Mouse (Mus musculus) neutrophil, adult 5-6 weeks (primary cell): ENCODE results near the gene Notch1. TPM values are rescaled to one million over a fixed set of nuclear protein-coding genes. Genes with fewer than 3 reads are reported as not detected.
A peak's percentile ranks its signal among the peaks of the same experiment; 100 is the strongest.

Source experiments
- ATAC-seq: fragments of 151-379, 151-347 bp; 2 replicates; pipeline ENCODE4 v1.8.0; 2017; ENCODE audit warnings: mild to moderate bottlenecking, moderate TSS enrichment; ENCODE audit not compliant: insufficient number of reproducible peaks, poor library complexity, low FRiP score, severe bottlenecking; ENCODE audit errors: extremely low read depth
- total RNA-seq: library from RNA; stranded (forward); fragments of 200-1000 nt; gene quantifications from 2 replicates; pipeline ENCODE4 v1.2.3, GENCODE M21; 2017

The Notch1 gene
- total RNA-seq, 1 experiment from 2014 or later, result 48.8 TPM

DNA sequence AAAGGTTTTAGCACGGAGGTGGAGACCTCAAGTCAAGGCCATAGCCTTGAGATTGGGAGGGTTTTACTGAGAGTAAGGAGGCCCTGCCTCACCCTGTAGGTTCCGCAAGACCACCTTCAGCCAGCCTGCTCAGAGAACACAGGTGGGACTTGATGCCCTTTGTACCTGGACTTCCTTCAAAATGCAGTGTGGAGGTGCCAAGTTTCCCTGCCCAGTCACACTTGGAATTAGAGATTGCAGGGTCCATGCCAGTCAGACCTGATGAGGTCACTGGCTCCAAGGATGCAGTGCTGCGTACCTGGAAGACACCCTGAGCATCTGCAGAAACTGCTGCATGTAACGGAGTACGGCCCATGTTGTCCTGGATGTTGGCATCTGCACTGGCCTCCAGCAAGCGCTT lies 53.1 kb downstream of the Notch1 start:
- no peak for ATAC-seq

DNA sequence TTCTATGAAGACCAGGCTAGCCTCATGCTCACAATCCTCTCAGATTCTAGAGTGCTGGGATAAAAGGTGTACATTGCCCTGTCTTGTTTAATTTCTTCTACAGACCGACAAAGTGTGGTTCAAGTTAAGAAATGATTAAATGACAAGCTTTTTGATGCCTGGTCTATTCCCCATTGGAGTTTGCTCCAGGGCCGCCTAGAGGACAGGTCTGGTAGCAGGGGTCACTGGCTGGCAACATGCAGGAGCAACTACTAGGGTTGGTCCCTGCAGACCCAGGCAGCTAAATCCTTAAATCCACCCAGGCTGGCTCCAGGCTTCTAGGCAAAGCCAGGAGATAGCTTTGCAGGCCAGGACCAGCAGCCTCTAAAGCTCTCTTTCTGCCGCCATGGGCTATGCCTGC lies 53.5 kb downstream of the Notch1 start:
- no peak for ATAC-seq

DNA sequence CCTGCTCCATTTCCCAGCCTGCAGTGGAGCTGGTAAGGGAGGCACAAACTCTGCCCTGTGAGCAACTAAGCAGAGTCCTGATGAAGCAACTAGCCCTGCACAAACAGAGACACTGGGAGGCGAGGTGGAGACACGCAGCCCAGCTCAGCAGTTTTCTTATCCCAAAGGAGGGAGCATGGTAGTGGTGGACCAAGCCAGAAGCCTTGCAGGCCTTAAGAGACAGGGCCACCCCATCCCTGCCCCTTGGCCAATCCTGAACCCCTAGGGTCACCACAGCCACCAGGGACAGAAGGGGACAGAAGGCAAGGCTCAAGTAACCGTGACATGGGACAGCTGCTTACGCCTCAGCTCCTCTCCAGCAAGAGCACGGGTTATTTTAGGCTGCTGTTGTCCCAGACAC lies 54.8 kb downstream of the Notch1 start:
- ATAC-seq, result no peak

GRCm38 (mm10) chr2:26460837-26461236 lies 55.6 kb downstream of the Notch1 start:
- no peak for ATAC-seq

GRCm38 (mm10) chr2:26460097-26460646 lies 56.3 kb downstream of the Notch1 start:
- ATAC-seq, result no peak

DNA sequence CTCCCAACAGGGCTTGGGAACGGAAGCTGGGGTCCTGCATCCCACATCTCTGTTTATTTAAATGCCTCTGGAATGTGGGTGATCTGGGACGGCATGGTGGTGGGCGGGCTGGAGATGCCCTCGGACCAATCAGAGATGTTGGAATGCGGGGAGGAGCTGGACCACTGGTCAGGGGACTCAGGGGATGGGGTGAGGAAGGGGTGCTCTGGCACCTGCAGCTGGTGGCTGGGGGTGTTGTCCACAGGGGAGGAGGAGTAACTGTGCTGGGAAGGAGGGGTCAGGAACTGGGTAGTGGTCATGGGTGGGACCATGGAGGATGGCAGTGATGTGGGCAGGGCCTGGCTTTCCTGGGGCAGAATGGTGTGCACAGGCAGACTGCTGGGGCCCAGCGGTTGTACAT lies 57.0 kb downstream of the Notch1 start:
- ATAC-seq, result no peak

GRCm38 (mm10) chr2:26458402-26459124 lies 57.9 kb downstream of the Notch1 start:
- no peak for ATAC-seq

- peak; percentile 13; the same call in 1 of the 2 replicates for ATAC-seq
These were observed 67.1 kb downstream of the Notch1 start for GRCm38 (mm10) chr2:26449121-26450060.

DNA sequence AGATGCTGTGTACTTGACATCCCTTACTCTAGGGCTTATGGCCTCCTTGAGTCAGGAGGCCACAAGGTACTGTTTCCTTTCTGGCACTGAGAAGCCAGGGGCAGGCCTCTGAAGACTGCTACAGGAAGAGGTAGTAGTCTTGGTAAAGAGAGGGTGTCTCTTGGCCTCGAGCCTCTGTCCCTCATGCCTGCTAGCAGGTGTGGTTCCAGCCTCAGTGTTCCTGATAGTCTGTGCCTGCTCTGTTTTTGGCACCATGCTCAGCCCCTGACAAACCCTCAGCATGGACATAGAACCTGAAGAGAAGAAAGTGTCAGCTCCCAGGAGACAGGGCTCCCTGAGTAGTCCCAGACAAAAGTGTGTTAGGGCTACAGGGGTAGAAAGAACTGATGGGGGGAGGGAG lies 69.0 kb downstream of the Notch1 start:
- ATAC-seq, result no peak

GRCm38 (mm10) chr2:26446671-26447070 lies 69.8 kb downstream of the Notch1 start:
- no peak for ATAC-seq

GRCm38 (mm10) chr2:26445666-26446445 lies 70.6 kb downstream of the Notch1 start:
- peak; percentile 45 for ATAC-seq

GRCm38 (mm10) chr2:26444946-26445665 lies 71.4 kb downstream of the Notch1 start, which contains the start of gene Sec16a:
TSS of gene Sec16a (minus strand) at chr2:26445216.
- peak; percentile 81 for ATAC-seq

DNA sequence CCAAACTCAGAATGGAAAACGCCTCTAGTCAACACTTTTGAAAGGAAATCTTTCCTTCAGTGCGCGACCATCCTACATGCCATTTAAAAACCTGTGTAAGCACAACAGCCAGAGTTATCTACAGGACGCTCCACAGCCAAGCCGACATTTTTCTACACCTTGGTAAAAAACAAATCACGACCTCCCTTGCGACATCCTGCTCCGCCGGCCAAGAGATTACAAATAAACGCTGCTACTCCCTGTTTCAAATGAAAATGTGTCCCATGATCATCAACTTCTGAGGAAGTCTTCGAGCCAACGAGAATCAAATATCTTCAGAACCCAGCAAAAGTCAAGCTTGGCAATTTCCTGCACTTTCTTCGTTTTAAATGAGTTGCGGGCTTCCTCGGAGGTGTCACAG lies 72.1 kb downstream of the Notch1 start:
- ATAC-seq, result no peak

DNA sequence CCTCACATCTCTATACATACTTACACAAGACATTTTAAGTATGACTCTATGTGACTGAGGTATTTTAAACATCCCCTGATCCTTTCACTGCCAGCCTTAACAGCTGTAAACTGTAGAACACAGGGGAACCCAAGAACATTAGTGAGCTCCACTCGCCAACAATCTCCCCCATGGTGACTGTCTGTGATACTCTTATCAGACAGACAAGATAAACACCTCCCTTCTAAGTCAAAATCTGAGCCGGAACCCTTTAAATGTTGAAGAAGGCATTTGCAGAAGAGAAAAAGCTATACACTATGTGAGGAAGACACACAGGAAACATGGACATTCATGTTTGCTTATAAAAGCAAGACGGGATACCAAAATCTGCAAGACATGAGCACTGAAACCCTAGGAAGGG lies 72.6 kb downstream of the Notch1 start:
- no peak for ATAC-seq

- no peak for ATAC-seq
These were observed 73.6 kb downstream of the Notch1 start for GRCm38 (mm10) chr2:26442843-26443242.

GRCm38 (mm10) chr2:26441688-26442087 lies 74.8 kb downstream of the Notch1 start:
- ATAC-seq, result no peak

GRCm38 (mm10) chr2:26441261-26441660 lies 75.2 kb downstream of the Notch1 start:
- no peak for ATAC-seq

GRCm38 (mm10) chr2:26439671-26440070 lies 76.8 kb downstream of the Notch1 start:
- no peak for ATAC-seq
